Mouse (Mus musculus): ENCODE measurements around the gene Nup85.

DNA sequence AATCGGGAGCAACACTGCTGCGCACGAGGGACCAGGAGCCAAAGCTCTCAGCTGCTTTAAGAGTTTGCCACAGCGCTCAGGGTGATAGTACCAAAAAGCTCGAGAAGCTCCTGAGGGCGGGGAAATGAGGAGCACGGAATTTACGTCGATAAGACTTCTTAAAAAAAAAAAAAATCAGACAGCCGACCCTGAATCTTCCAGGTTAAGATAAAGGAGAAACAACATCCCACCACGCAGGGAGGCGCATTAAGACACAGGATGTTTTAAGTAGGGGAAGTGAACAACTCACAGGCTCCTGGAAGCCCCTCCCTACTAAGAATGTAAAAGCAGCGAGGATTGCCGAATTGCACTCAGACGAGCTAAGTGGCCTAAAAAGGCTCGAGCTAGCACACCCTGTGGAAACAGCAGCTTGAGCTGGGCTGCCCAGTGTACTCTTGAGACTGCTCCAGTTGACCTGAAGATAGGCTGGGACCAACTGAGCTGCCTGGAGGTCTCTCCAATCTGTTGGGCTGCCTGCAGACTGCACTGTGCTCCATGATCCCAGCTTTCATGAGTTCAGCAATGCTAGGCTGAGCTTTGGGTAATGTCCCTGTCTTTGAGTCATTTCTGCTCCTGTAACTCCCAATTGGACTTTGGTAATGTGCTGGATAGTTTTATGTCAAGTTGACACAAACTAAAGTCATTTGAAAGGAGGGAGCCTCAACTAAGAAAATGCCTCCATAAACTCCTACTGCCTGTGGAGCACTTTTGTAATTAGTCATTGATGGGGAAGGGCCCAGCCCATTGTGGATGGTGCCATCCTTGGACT, 49.1 kb downstream of the Nup85 start:
- TF ChIP-seq CTCF (IDR thresholded peaks at IDR 0.05; ENCODE audit: extremely low read depth, insufficient read length, insufficient replicate concordance, low read depth, low read length), result no peak
- TF ChIP-seq POLR2A (IDR thresholded peaks at IDR 0.05; ENCODE audit: low read depth, low read length), result no peak

Data from small intestine, adult 2 months (tissue).